ENCODE assay signal across 23 mouse cellular contexts in genomic region chr10:4142816-4143215, GRCm38 (mm10).
A peak's percentile ranks its signal among the peaks of the same experiment; 100 is the strongest.
DNase-seq lines count a peak whose midpoint lies in the region; ATAC-seq and TF ChIP-seq lines count a peak whose summit lies in the region.
"Had no signal": no experiment of that assay in that cellular context is flagged by ENCODE, and none has a peak within 500 bp of the region (broad histone marks: within the 10 kb centered on the region; RNA-seq: fewer than 3 reads in every experiment).

No protein-coding gene starts in this region.

- no peak for TF ChIP-seq EP300 in ES-Bruce4 (IDR thresholded peaks at IDR 0.05; ENCODE audit: insufficient read depth, low read depth, low read length)

- H3K4me2 ChIP-seq in hindbrain, embryonic 14.5 days (replicated peaks): no peak overlapping the region
- H3K4me2 ChIP-seq in kidney, embryonic 15.5 days: no peak overlapping the region
- H3K4me2 ChIP-seq: heart, embryonic 11.5 days; hindbrain, embryonic 13.5 days had no signal

- 0 out of 2 replicates have a peak, but pooled peaks cover 6% of the 10 kb centered on the region for H3K36me3 ChIP-seq in hindbrain, embryonic 10.5 days
- no peaks in the 10 kb centered on the region for H3K36me3 ChIP-seq in hindbrain, embryonic 14.5 days (replicated peaks; ENCODE audit: control insufficient read depth, insufficient read depth)
- H3K36me3 ChIP-seq in ES-Bruce4 (ENCODE audit: control insufficient read depth, insufficient read depth, low read length, poor library complexity, severe bottlenecking): 0 out of 2 replicates have a peak, but pooled peaks cover 2% of the 10 kb centered on the region
- H3K36me3 ChIP-seq in limb, embryonic 10.5 days: no peaks in the 10 kb centered on the region
- no peaks in the 10 kb centered on the region for H3K36me3 ChIP-seq in kidney, embryonic 15.5 days
- H3K36me3 ChIP-seq: hindbrain, embryonic 13.5 days had no signal

- WGBS in hindbrain, embryonic 10.5 days: 81% methylated on average over 10 of the region's 10 CpGs
- 76% methylated on average over 10 of the region's 10 CpGs for WGBS in hindbrain, embryonic 14.5 days
- WGBS in limb, embryonic 10.5 days: 82% methylated on average over 10 of the region's 10 CpGs
- 81% methylated on average over 10 of the region's 10 CpGs for WGBS in kidney, embryonic 15.5 days

- no peak for ATAC-seq in hindbrain, embryonic 14.5 days (ENCODE audit: low FRiP score)
- ATAC-seq in kidney, embryonic 15.5 days (replicated peaks; ENCODE audit: low FRiP score): no peak
- ATAC-seq: forebrain, embryonic 14.5 days; hindbrain, postnatal 0 days; inflammation-experienced regulatory T-cells, adult 6 months; intestine, embryonic 16.5 days had no signal

- no peak overlapping the region for H3K9ac ChIP-seq in hindbrain, embryonic 14.5 days
- H3K9ac ChIP-seq in ES-Bruce4 (ENCODE audit: low read depth, poor library complexity, severe bottlenecking): peak overlapping the region; percentile 27; the same call in 1 of the 2 replicates
- no peak overlapping the region for H3K9ac ChIP-seq in kidney, embryonic 15.5 days
- H3K9ac ChIP-seq: hindbrain, embryonic 13.5 days had no signal

- no peak for DNase-seq in hindbrain, embryonic 10.5 days (ENCODE audit: low spot score)
- no peak for DNase-seq in hindbrain, embryonic 14.5 days (ENCODE audit: low spot score)
- DNase-seq in R1 (ENCODE audit: low read depth, low spot score): peak; percentile 83
- DNase-seq in limb, embryonic 10.5 days (ENCODE audit: low spot score): no peak
- no peak for DNase-seq in left cerebral cortex, postnatal 14 days (ENCODE audit: low spot score in 2 of 2)
- DNase-seq: adrenal gland, adult 2 months; adrenal gland, postnatal 14 days; B cell, adult 2 months; cerebellum, adult 11 months; cerebellum, adult 2 months; cerebellum, adult 9-11 months; cerebellum, postnatal 36 days; embryo, embryonic 11 days; gastrocnemius, postnatal 36 days; kidney, adult 18-20 months had no signal

- H3K9me3 ChIP-seq in hindbrain, embryonic 10.5 days: no peaks in the 10 kb centered on the region
- H3K9me3 ChIP-seq in hindbrain, embryonic 14.5 days (ENCODE audit: control insufficient read depth, low read length): no peaks in the 10 kb centered on the region
- H3K9me3 ChIP-seq in ES-Bruce4 (replicated peaks; ENCODE audit: control insufficient read depth, insufficient read depth, low read length, poor library complexity, severe bottlenecking): no peaks in the 10 kb centered on the region
- no peaks in the 10 kb centered on the region for H3K9me3 ChIP-seq in limb, embryonic 10.5 days (replicated peaks)
- H3K9me3 ChIP-seq in kidney, embryonic 15.5 days (replicated peaks): no peaks in the 10 kb centered on the region
- H3K9me3 ChIP-seq: hindbrain, embryonic 13.5 days had no signal

- H3K27ac ChIP-seq in hindbrain, embryonic 10.5 days: 0 out of 2 replicates have a peak overlapping the region, but pooled peaks have one; percentile 16
- H3K27ac ChIP-seq in hindbrain, embryonic 14.5 days: no peak overlapping the region
- peak overlapping the region; percentile 89 for H3K27ac ChIP-seq in ES-Bruce4 (ENCODE audit: insufficient read depth, low read length)
- peak overlapping the region; percentile 9; the same call in 1 of the 2 replicates for H3K27ac ChIP-seq in limb, embryonic 10.5 days
- no peak overlapping the region for H3K27ac ChIP-seq in kidney, embryonic 15.5 days
- H3K27ac ChIP-seq: hindbrain, embryonic 13.5 days; hindbrain, postnatal 0 days had no signal

- TF ChIP-seq POLR2A in ES-Bruce4 (IDR thresholded peaks at IDR 0.05; ENCODE audit: insufficient read depth, low read length): no peak

- H3K4me1 ChIP-seq in hindbrain, embryonic 10.5 days (replicated peaks): peaks cover 37% of the 10 kb centered on the region
- H3K4me1 ChIP-seq in hindbrain, embryonic 14.5 days (replicated peaks; ENCODE audit: control insufficient read depth, insufficient read depth, low read length): no peaks in the 10 kb centered on the region
- peaks cover 10% of the 10 kb centered on the region for H3K4me1 ChIP-seq in ES-Bruce4 (ENCODE audit: control insufficient read depth, insufficient read depth, low read length)
- peaks cover 14% of the 10 kb centered on the region; the same call in 1 of the 2 replicates for H3K4me1 ChIP-seq in limb, embryonic 10.5 days
- peaks cover 21% of the 10 kb centered on the region for H3K4me1 ChIP-seq in kidney, embryonic 15.5 days

- H3K4me3 ChIP-seq in hindbrain, embryonic 10.5 days: no peak overlapping the region
- no peak overlapping the region for H3K4me3 ChIP-seq in hindbrain, embryonic 14.5 days (replicated peaks; ENCODE audit: low read length)
- no peak overlapping the region for H3K4me3 ChIP-seq in ES-Bruce4 (ENCODE audit: low read depth, low read length)
- no peak overlapping the region for H3K4me3 ChIP-seq in limb, embryonic 10.5 days
- H3K4me3 ChIP-seq in kidney, embryonic 15.5 days (replicated peaks): no peak overlapping the region
- H3K4me3 ChIP-seq: hindbrain, embryonic 13.5 days had no signal

- intact Hi-C loops in left cerebral cortex, postnatal 14 days (cut with DNase I): no loop called here

- H3K27me3 ChIP-seq in hindbrain, embryonic 10.5 days (ENCODE audit: insufficient read depth, poor library complexity, severe bottlenecking): no peaks in the 10 kb centered on the region
- no peaks in the 10 kb centered on the region for H3K27me3 ChIP-seq in hindbrain, embryonic 14.5 days (ENCODE audit: control insufficient read depth, insufficient read depth, low read length)
- no peaks in the 10 kb centered on the region for H3K27me3 ChIP-seq in ES-Bruce4 (ENCODE audit: control insufficient read depth, insufficient read depth, low read length, poor library complexity, severe bottlenecking)
- no peaks in the 10 kb centered on the region for H3K27me3 ChIP-seq in limb, embryonic 10.5 days (ENCODE audit: low read depth, poor library complexity, severe bottlenecking)
- H3K27me3 ChIP-seq in kidney, embryonic 15.5 days: no peaks in the 10 kb centered on the region
- H3K27me3 ChIP-seq: hindbrain, embryonic 13.5 days had no signal

- TF ChIP-seq CTCF in ES-Bruce4 (IDR thresholded peaks at IDR 0.05; ENCODE audit: low read depth, low read length): no peak

Comparison
In these comparisons a context has a peak if more than half of its experiments do, and no peak if none do; other contexts are left out.
1. H3K27ac ChIP-seq: peak in hindbrain, embryonic 10.5 days (single experiment), ES-Bruce4 (single experiment) and limb, embryonic 10.5 days (single experiment); none in hindbrain, embryonic 14.5 days (single experiment) and kidney, embryonic 15.5 days (single experiment).